Mouse (Mus musculus) liver, embryonic 14.5 days (tissue): ENCODE measurements around the gene Smyd5. TPM values are rescaled to one million over a fixed set of nuclear protein-coding genes. Genes with fewer than 3 reads are reported as not detected.

Experiments used
- ATAC-seq: fragments of 200-750 bp; cut with Nextera tagmentation; 2 replicates; pipeline ENCODE4 v1.8.0; 2017; ENCODE audit warnings: moderate number of reproducible peaks, mild to moderate bottlenecking, moderate library complexity; ENCODE audit not compliant: insufficient read depth
- DNase-seq, 3 experiments: peaks; one replicate each; pipeline ENCODE4 v3.0.0-alpha.2; 2012 to 2013; ENCODE audit warnings: low read depth in 3 of 3, low spot score in 3 of 3
- H3K27ac ChIP-seq: fragments of 300-500 bp; sonication (generic); 2 replicates; pipeline ENCODE4 v1.5.1; 2014; ENCODE audit warnings: moderate library complexity, mild to moderate bottlenecking, control low read depth, inconsistent platforms
- H3K27me3 ChIP-seq: fragments of 300-500 bp; sonication (generic); 2 replicates; pipeline ENCODE4 v1.6.1; 2014; ENCODE audit warnings: mild to moderate bottlenecking, low read length, moderate library complexity; ENCODE audit not compliant: control insufficient read depth, insufficient read depth
- H3K36me3 ChIP-seq: fragments of 300-500 bp; sonication (generic); replicated peaks from 2 replicates; pipeline ENCODE4 v1.6.1; 2014; ENCODE audit warnings: low read depth; ENCODE audit not compliant: control insufficient read depth, insufficient read depth
- H3K4me1 ChIP-seq, 2 experiments: fragments of 200-500 bp in 1 of 2; fragments of 300-500 bp in 1 of 2; sonication (generic) in 1 of 2; replicated peaks; 2 replicates each; pipeline ENCODE4 v1.6.1; 2012 to 2014; ENCODE audit warnings: antibody characterized with exemption in 1 of 2, inconsistent platforms in 1 of 2, low read length in 1 of 2; ENCODE audit not compliant: control insufficient read depth in 2 of 2, insufficient read depth in 2 of 2
- H3K4me2 ChIP-seq: fragments of 300-500 bp; sonication (generic); 2 replicates; pipeline ENCODE4 v1.6.1; 2014; ENCODE audit warnings: low read depth, mild to moderate bottlenecking, control low read depth, moderate library complexity
- H3K4me3 ChIP-seq, 2 experiments: fragments of 200-500 bp in 1 of 2; fragments of 300-500 bp in 1 of 2; sonication (generic) in 1 of 2; 2 replicates each; pipeline ENCODE4 v1.5.1; 2012 to 2014; ENCODE audit warnings: low read depth in 2 of 2, low read length in 2 of 2, mild to moderate bottlenecking in 2 of 2, control low read depth in 1 of 2, inconsistent platforms in 1 of 2, moderate library complexity in 1 of 2; ENCODE audit not compliant: insufficient read depth in 1 of 2
- H3K9ac ChIP-seq: fragments of 300-500 bp; sonication (generic); replicated peaks from 2 replicates; pipeline ENCODE4 v1.6.1; 2014; ENCODE audit warnings: mild to moderate bottlenecking, control low read depth, moderate library complexity
- H3K9me3 ChIP-seq: fragments of 300-500 bp; sonication (generic); 2 replicates; pipeline ENCODE4 v1.6.1; 2016; ENCODE audit warnings: low read length, mixed read lengths; ENCODE audit not compliant: control insufficient read depth
- CTCF ChIP-seq: IDR thresholded peaks from 2 replicates; pipeline ENCODE4 v1.5.1; 2016; ENCODE audit warnings: antibody characterized with exemption, low read depth, control low read depth
- EP300 ChIP-seq: IDR thresholded peaks from 2 replicates; pipeline ENCODE4 v1.6.1; 2016; ENCODE audit warnings: antibody characterized with exemption, low read depth
- WGBS: fragments of 180-500 bp; shearing (Covaris S2); extraction: QIAGEN DNeasy Blood & Tissue Kit; methylation state at CpG from one replicate; pipeline ENCODE4 v1.1.7; 2014; ENCODE audit not compliant: insufficient replicate concordance; 5-methylcytosine and 5-hydroxymethylcytosine counted together
- polyA plus RNA-seq, 2 experiments: library from polyadenylated mRNA; depleted of rRNA in 1 of 2; stranded (reverse) in 1 of 2; unstranded in 1 of 2; fragments of >200 nt; fragmentation: Nextera tagmentation in 1 of 2; extraction: Ambion mirVana in 1 of 2; gene quantifications; 2 replicates each; pipeline versions ENCODE4 v1.2.1 to v1.2.3; 2012 to 2014

The Smyd5 gene
- polyA plus RNA-seq, 2 experiments = 16.9 TPM

- Histone ChIP-seq H3K27ac (no peak overlapping the region), H3K9ac (no peak overlapping the region), H3K4me1 (no peaks in the 10 kb centered on the region), H3K9me3 (no peaks in the 10 kb centered on the region), H3K27me3 (peaks cover 21% of the 10 kb centered on the region), H3K36me3 (no peaks in the 10 kb centered on the region), H3K4me2 (no peak overlapping the region), H3K4me3 (no peak overlapping the region)
- TF ChIP-seq EP300 (no peak), CTCF (no peak)
- DNase-seq = no peak
- WGBS = 5% methylated on average over 92 of the region's 92 CpGs
- no peak for ATAC-seq
These were observed 52.3 kb downstream of the Smyd5 start for GRCm38 (mm10) chr6:85483843-85484721.

- Histone ChIP-seq H3K4me1 (no peaks in the 10 kb centered on the region), H3K4me2 (no peak overlapping the region), H3K36me3 (no peaks in the 10 kb centered on the region), H3K9me3 (no peaks in the 10 kb centered on the region), H3K27me3 (peaks cover 21% of the 10 kb centered on the region), H3K4me3 (no peak overlapping the region), H3K27ac (no peak overlapping the region), H3K9ac (no peak overlapping the region)
- WGBS = 52% methylated on average over 2 of the region's 2 CpGs
- TF ChIP-seq EP300 = no peak
- no peak for TF ChIP-seq CTCF
- ATAC-seq (no peak), DNase-seq (no peak)
These were observed 53.9 kb downstream of the Smyd5 start for GRCm38 (mm10) chr6:85485738-85486137.

- Histone ChIP-seq H3K4me3 (no peak overlapping the region), H3K36me3 (no peaks in the 10 kb centered on the region), H3K9ac (no peak overlapping the region), H3K4me2 (no peak overlapping the region), H3K4me1 (no peaks in the 10 kb centered on the region), H3K27ac (no peak overlapping the region), H3K27me3 (peaks cover 18% of the 10 kb centered on the region), H3K9me3 (no peaks in the 10 kb centered on the region)
- 71% methylated on average over 4 of the region's 4 CpGs for WGBS
- DNase-seq = no peak
- no peak for ATAC-seq
- TF ChIP-seq CTCF (no peak), EP300 (no peak)
These were observed 56.7 kb downstream of the Smyd5 start for GRCm38 (mm10) chr6:85488510-85488909.

GRCm38 (mm10) chr6:85489717-85490116 is 57.9 kb downstream of the Smyd5 start:
- TF ChIP-seq EP300 (no peak), CTCF (no peak)
- peaks cover 5% of the 10 kb centered on the region for H3K27me3 ChIP-seq
- H3K4me3 ChIP-seq = no peak overlapping the region
- WGBS = 56% methylated on average over 3 of the region's 3 CpGs
- H3K27ac ChIP-seq = no peak overlapping the region
- H3K9ac ChIP-seq = no peak overlapping the region
- no peaks in the 10 kb centered on the region for H3K4me1 ChIP-seq
- H3K9me3 ChIP-seq = no peaks in the 10 kb centered on the region
- no peak for ATAC-seq
- H3K4me2 ChIP-seq = no peak overlapping the region
- no peaks in the 10 kb centered on the region for H3K36me3 ChIP-seq
- no peak for DNase-seq

- H3K36me3 ChIP-seq = no peaks in the 10 kb centered on the region
- H3K4me1 ChIP-seq = no peaks in the 10 kb centered on the region
- H3K9ac ChIP-seq = no peak overlapping the region
- TF ChIP-seq CTCF (no peak), EP300 (no peak)
- 58% methylated on average over 4 of the region's 4 CpGs for WGBS
- no peak overlapping the region for H3K4me2 ChIP-seq
- ATAC-seq (no peak), DNase-seq (no peak)
- H3K27me3 ChIP-seq = peaks cover under 1% of the 10 kb centered on the region; the same call in 1 of the 2 replicates
- H3K27ac ChIP-seq = no peak overlapping the region
- H3K9me3 ChIP-seq = no peaks in the 10 kb centered on the region
- no peak overlapping the region for H3K4me3 ChIP-seq
These were observed 58.5 kb downstream of the Smyd5 start for GRCm38 (mm10) chr6:85490252-85490651.
